Mouse (Mus musculus) megakaryocyte, adult 5-6 weeks (primary cell): ENCODE data around the gene Syt3. TPM values are rescaled to one million over a fixed set of nuclear protein-coding genes. Genes with fewer than 3 reads are reported as not detected.

ENCODE experiments used
- ATAC-seq: 2 replicates; pipeline ENCODE4 v1.8.0; 2016; ENCODE audit warnings: mild to moderate bottlenecking, inconsistent platforms; ENCODE audit not compliant: poor library complexity, severe bottlenecking
- total RNA-seq, 2 experiments: library from RNA; stranded (forward) in 1 of 2; stranded (reverse) in 1 of 2; fragments of 153-499, 151-499 nt in 1 of 2; fragments of 221-1000, 200-1000 nt in 1 of 2; gene quantifications; 2 replicates each; pipeline versions ENCODE4 v1.2.3 to v1.2.4; 2015 to 2017

The Syt3 gene
- total RNA-seq, 2 experiments from 2014 or later = 0.22 to 0.29 TPM

GRCm38 (mm10) chr7:44443268-44444173 lies 59.6 kb downstream of the Syt3 start:
- ATAC-seq = no peak

GRCm38 (mm10) chr7:44444886-44445527 lies 61.1 kb downstream of the Syt3 start:
- ATAC-seq = no peak

GRCm38 (mm10) chr7:44445528-44445923 lies 61.6 kb downstream of the Syt3 start:
- ATAC-seq = no peak

- ATAC-seq = no peak
These were observed 62.4 kb downstream of the Syt3 start for GRCm38 (mm10) chr7:44446070-44446855.

Other genes starting within 250 kb of the Syt3 start
- not detected in 2 replicates for gene Klk1b16, start 247.3 kb upstream of the Syt3 start, total RNA-seq (2015)
- gene Klk1b16, start 247.3 kb upstream of the Syt3 start, total RNA-seq (2017) = not detected in 2 replicates
- not detected in 2 replicates for gene Klk1b24, start 195.9 kb upstream of the Syt3 start, total RNA-seq (2015)
- not detected in 2 replicates for gene Klk1b24, start 195.9 kb upstream of the Syt3 start, total RNA-seq (2017)
- gene Klk1b3, start 185.9 kb upstream of the Syt3 start, total RNA-seq (2015) = not detected in 2 replicates
- not detected in 2 replicates for gene Klk1b3, start 185.9 kb upstream of the Syt3 start, total RNA-seq (2017)
- not detected in 2 replicates for gene Klk1b4, start 176.7 kb upstream of the Syt3 start, total RNA-seq (2015)
- not detected in 2 replicates for gene Klk1b4, start 176.7 kb upstream of the Syt3 start, total RNA-seq (2017)
- gene Klk1b5, start 168.2 kb upstream of the Syt3 start, total RNA-seq (2015) = not detected in 2 replicates
- not detected in 2 replicates for gene Klk1b5, start 168.2 kb upstream of the Syt3 start, total RNA-seq (2017)
- gene Klk1, start 158.7 kb upstream of the Syt3 start, total RNA-seq (2015) = not detected in 2 replicates
- not detected in 2 replicates for gene Klk1, start 158.7 kb upstream of the Syt3 start, total RNA-seq (2017)
- not detected in 2 replicates for gene Gm36864, start 147.9 kb upstream of the Syt3 start, total RNA-seq (2015)
- not detected in 2 replicates for gene Gm36864, start 147.9 kb upstream of the Syt3 start, total RNA-seq (2017)
- gene 1700028J19Rik, start 137.4 kb upstream of the Syt3 start, total RNA-seq (2015) = 3.0 and 3.1 TPM in 2 replicates
- gene 1700028J19Rik, start 137.4 kb upstream of the Syt3 start, total RNA-seq (2017) = 0.62 and 0.94 TPM in 2 replicates
- gene 2410002F23Rik, start 137.4 kb upstream of the Syt3 start, total RNA-seq (2015) = 19.9 and 20.8 TPM in 2 replicates
- gene 2410002F23Rik, start 137.4 kb upstream of the Syt3 start, total RNA-seq (2017) = 17.2 and 23.0 TPM in 2 replicates
- not detected in 2 replicates for gene Acp4, start 126.7 kb upstream of the Syt3 start, total RNA-seq (2015)
- gene Acp4, start 126.7 kb upstream of the Syt3 start, total RNA-seq (2017) = not detected in 2 replicates
- gene Gm15517, start 122.7 kb upstream of the Syt3 start, total RNA-seq (2015) = not detected in 2 replicates
- not detected in 2 replicates for gene Gm15517, start 122.7 kb upstream of the Syt3 start, total RNA-seq (2017)
- 0.80 and 1.9 TPM in 2 replicates for gene Clec11a, start 77.2 kb upstream of the Syt3 start, total RNA-seq (2015)
- gene Clec11a, start 77.2 kb upstream of the Syt3 start, total RNA-seq (2017) = 0.77 and 1.7 TPM in 2 replicates
- 0.02 and 0.07 TPM in 2 replicates for gene Shank1, start 73.8 kb upstream of the Syt3 start, total RNA-seq (2015)
- not detected in 2 replicates for gene Shank1, start 73.8 kb upstream of the Syt3 start, total RNA-seq (2017)
- 0.42 TPM in 1 of 2 replicates, not detected in the other for gene 1700008O03Rik, start 1.7 kb downstream of the Syt3 start, total RNA-seq (2015)
- not detected in 2 replicates for gene 1700008O03Rik, start 1.7 kb downstream of the Syt3 start, total RNA-seq (2017)
- not detected in 2 replicates for gene Lrrc4b, start 44.9 kb downstream of the Syt3 start, total RNA-seq (2015)
- not detected in 2 replicates for gene Lrrc4b, start 44.9 kb downstream of the Syt3 start, total RNA-seq (2017)
- gene Aspdh, start 81.3 kb downstream of the Syt3 start, total RNA-seq (2015) = not detected in 2 replicates
- not detected in 2 replicates for gene Aspdh, start 81.3 kb downstream of the Syt3 start, total RNA-seq (2017)
- gene Josd2, start 83.9 kb downstream of the Syt3 start, total RNA-seq (2015) = 18.2 and 20.3 TPM in 2 replicates
- 12.5 and 14.0 TPM in 2 replicates for gene Josd2, start 83.9 kb downstream of the Syt3 start, total RNA-seq (2017)
- gene Emc10, start 112.4 kb downstream of the Syt3 start, total RNA-seq (2015) = 42.4 and 47.4 TPM in 2 replicates
- 23.1 and 27.4 TPM in 2 replicates for gene Emc10, start 112.4 kb downstream of the Syt3 start, total RNA-seq (2017)
- gene Fam71e1, start 112.5 kb downstream of the Syt3 start, total RNA-seq (2015) = 1.7 and 2.0 TPM in 2 replicates
- 0.12 TPM in 1 of 2 replicates, not detected in the other for gene Fam71e1, start 112.5 kb downstream of the Syt3 start, total RNA-seq (2017)
- not detected in 2 replicates for gene Mybpc2, start 140.6 kb downstream of the Syt3 start, total RNA-seq (2015)
- gene Mybpc2, start 140.6 kb downstream of the Syt3 start, total RNA-seq (2017) = not detected in 2 replicates
- gene Spib, start 148.0 kb downstream of the Syt3 start, total RNA-seq (2015) = 3.2 and 3.8 TPM in 2 replicates
- gene Spib, start 148.0 kb downstream of the Syt3 start, total RNA-seq (2017) = 4.1 and 6.4 TPM in 2 replicates
- gene Pold1, start 164.7 kb downstream of the Syt3 start, total RNA-seq (2015) = 36.1 and 44.3 TPM in 2 replicates
- gene Pold1, start 164.7 kb downstream of the Syt3 start, total RNA-seq (2017) = 39.4 and 48.4 TPM in 2 replicates
- gene Nr1h2, start 169.8 kb downstream of the Syt3 start, total RNA-seq (2015) = 47.4 and 51.5 TPM in 2 replicates
- 50.7 and 70.7 TPM in 2 replicates for gene Nr1h2, start 169.8 kb downstream of the Syt3 start, total RNA-seq (2017)
- 473 and 485 TPM in 2 replicates for gene Napsa, start 188.3 kb downstream of the Syt3 start, total RNA-seq (2015)
- gene Napsa, start 188.3 kb downstream of the Syt3 start, total RNA-seq (2017) = 207 and 235 TPM in 2 replicates
- 0.41 and 0.67 TPM in 2 replicates for gene Kcnc3, start 206.6 kb downstream of the Syt3 start, total RNA-seq (2015)
- not detected in 2 replicates for gene Kcnc3, start 206.6 kb downstream of the Syt3 start, total RNA-seq (2017)